Mouse (Mus musculus) heart, adult 2 months (tissue): ENCODE data around the gene Prm1.

Experiments used
- CTCF ChIP-seq: fragments of 200-600 bp; IDR thresholded peaks from 2 replicates; pipeline ENCODE4 v1.8.1; 2022; ENCODE audit warnings: antibody characterized with exemption, mild to moderate bottlenecking, moderate library complexity
- EP300 ChIP-seq: fragments of 200-500 bp; IDR thresholded peaks from 2 replicates; pipeline ENCODE4 v1.6.1; 2011; ENCODE audit warnings: low read depth, low read length, control low read depth; ENCODE audit not compliant: insufficient read depth
- POLR2A ChIP-seq: fragments of 200-500 bp; IDR thresholded peaks from 2 replicates; pipeline ENCODE4 v1.6.1; 2011; ENCODE audit warnings: mild to moderate bottlenecking, low read depth, low read length, control low read depth; ENCODE audit not compliant: insufficient read depth

- TF ChIP-seq CTCF (no peak), POLR2A (no peak), EP300 (no peak)
These were observed 23.7 kb downstream of the Prm1 start for GRCm38 (mm10) chr16:10781862-10782371.
